Mouse (Mus musculus) inflammation-experienced regulatory T-cells, adult 6 months (primary cell): ENCODE data around the gene Bdp1. TPM values are rescaled to one million over a fixed set of nuclear protein-coding genes. Genes with fewer than 3 reads are reported as not detected.
"Not testable (repeated sequence)": the region's sequence is repeated elsewhere in the genome, so short reads cannot be mapped to it uniquely, and the experiment has no call there.

Experiments used
- ATAC-seq: one replicate; pipeline ENCODE4 v1.8.0; 2017
- polyA plus RNA-seq, 3 experiments: library from polyadenylated mRNA; unstranded; fragments of 100-300 nt; shearing (Covaris generic); gene quantifications; one replicate each; pipeline ENCODE4 v1.2.1; 2017

Gene Bdp1
- 10 to 100 TPM; 16.5 to 26.2 (median 20.5) TPM for polyA plus RNA-seq

- peak; percentile 75 for ATAC-seq
Measured at GRCm38 (mm10) chr13:100103748-100104254, at the start of gene Bdp1. Bdp1 (minus strand) TSS chr13:100104070.

- no peak for ATAC-seq
Measured at GRCm38 (mm10) chr13:100152659-100153058, 48.8 kb upstream of the Bdp1 start.

GRCm38 (mm10) chr13:100141646-100142314, 37.9 kb upstream of the Bdp1 start:
- ATAC-seq: no peak

- peak; percentile 8 for ATAC-seq
Measured at GRCm38 (mm10) chr13:100125258-100125643, 21.4 kb upstream of the Bdp1 start.

GRCm38 (mm10) chr13:100124423-100125257, 20.8 kb upstream of the Bdp1 start, which contains the start of gene Smn1:
Smn1 (plus strand) TSS chr13:100124852.
- ATAC-seq: peak; percentile 97

GRCm38 (mm10) chr13:100123970-100124369, 20.1 kb upstream of the Bdp1 start:
- no peak for ATAC-seq

- ATAC-seq: no peak
Measured at GRCm38 (mm10) chr13:100112218-100112972, 8.5 kb upstream of the Bdp1 start.

- ATAC-seq: peak; percentile 36
Measured at GRCm38 (mm10) chr13:100107652-100108472, 4.0 kb upstream of the Bdp1 start, which contains the start of gene Serf1. Serf1 (plus strand) TSS chr13:100108012.

GRCm38 (mm10) chr13:100103052-100103658, 715 bp downstream of the Bdp1 start:
- no peak for ATAC-seq

- ATAC-seq: no peak
Measured at GRCm38 (mm10) chr13:100098808-100099207, 5.1 kb downstream of the Bdp1 start.

GRCm38 (mm10) chr13:100071473-100071872, 32.4 kb downstream of the Bdp1 start:
- peak; percentile 88 for ATAC-seq

GRCm38 (mm10) chr13:100067821-100068220, 36.0 kb downstream of the Bdp1 start:
- no peak for ATAC-seq

GRCm38 (mm10) chr13:100063936-100064335, 39.9 kb downstream of the Bdp1 start:
- no peak for ATAC-seq

- ATAC-seq: not testable (repeated sequence)
Measured at GRCm38 (mm10) chr13:100057738-100058137, 46.1 kb downstream of the Bdp1 start.

GRCm38 (mm10) chr13:100026013-100026412, 77.9 kb downstream of the Bdp1 start:
- ATAC-seq: no peak

GRCm38 (mm10) chr13:100016891-100017290, 87.0 kb downstream of the Bdp1 start:
- no peak for ATAC-seq

- peak; percentile 9 for ATAC-seq
Measured at GRCm38 (mm10) chr13:100015937-100016336, 87.9 kb downstream of the Bdp1 start.

GRCm38 (mm10) chr13:100014906-100015895, 88.7 kb downstream of the Bdp1 start, which contains the start of gene Mccc2:
Mccc2 (minus strand) TSS chr13:100015639.
- peak; percentile 100 for ATAC-seq

GRCm38 (mm10) chr13:100005911-100006496, 97.9 kb downstream of the Bdp1 start:
- no peak for ATAC-seq
